Mouse (Mus musculus) NIH3T3 (cell line): ENCODE data around the gene Gmpr2.

Source experiments
- DNase-seq: peaks from one replicate; pipeline ENCODE4 v3.0.0-alpha.2; 2012; ENCODE audit warnings: low read depth

The Gmpr2 gene

DNA sequence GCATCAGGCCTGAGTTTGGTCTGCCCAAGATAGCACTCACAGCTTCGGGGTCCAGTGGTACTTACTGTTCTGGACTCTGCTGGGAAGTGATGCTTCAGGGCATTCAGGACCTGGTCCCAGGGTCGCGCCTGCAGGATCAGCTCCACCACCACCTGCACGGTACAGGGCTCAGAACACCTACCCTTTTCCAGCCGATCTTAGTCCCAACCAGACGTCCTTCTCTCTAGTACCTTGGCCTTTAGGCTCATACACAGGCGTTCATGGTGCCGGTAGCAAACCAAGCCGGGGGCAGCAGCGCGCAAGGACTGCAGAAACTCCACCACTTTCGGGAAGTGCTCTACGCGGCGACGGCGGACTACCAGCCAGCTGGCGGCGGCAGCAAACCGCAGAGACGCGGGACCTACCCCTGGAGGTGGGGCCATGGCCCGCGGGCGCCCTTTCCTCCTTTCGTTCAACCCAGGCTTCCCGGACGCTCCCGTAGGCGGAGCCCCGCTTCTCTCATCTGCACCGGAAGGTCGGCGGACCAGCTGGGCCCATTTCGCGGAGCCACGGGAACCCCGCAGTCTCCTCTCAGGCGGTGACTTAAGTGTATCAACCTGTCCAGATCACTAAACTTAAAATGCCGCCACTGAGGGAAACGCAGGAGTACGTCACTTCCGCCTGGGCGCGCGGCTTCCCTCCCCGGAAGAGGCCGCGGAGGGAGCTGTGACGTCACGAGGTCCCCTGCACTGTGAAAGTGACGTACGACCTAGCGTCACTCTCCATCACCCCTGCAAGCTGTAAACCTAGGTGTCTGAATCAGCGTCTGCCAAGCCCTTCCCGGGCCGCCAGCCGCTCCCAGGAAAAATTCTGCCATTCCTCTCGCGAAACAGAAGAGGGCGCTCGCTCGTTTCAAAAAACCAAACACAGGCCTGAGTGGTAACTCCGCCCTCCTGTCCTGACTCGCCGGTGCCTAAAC is 9.7 kb downstream of the Gmpr2 start, which contains the start of gene Tinf2:
Gene Tinf2 (minus strand): TSS at position 661 of the 958 bp plus-strand sequence.
- peak; percentile 97 for DNase-seq

DNA sequence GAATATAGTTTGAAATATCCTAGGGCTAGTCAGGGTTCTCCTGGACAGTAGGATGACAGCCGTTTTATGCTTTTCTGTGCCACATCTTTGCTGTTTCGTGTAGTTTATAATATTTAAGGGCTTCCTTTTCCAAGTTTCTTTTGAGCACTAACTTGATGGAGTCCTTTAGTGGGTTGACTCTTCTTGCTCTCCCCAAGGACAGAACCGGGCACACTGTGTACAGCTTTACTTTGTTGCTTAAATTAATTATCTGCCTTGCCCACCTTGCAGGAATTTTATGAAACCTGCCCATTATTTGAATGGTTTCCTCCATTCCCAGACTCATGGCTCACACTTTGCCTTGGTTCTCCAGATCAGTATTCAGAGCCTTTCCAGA is 10.4 kb downstream of the Gmpr2 start:
- no peak for DNase-seq

GRCm38 (mm10) chr14:55689433-55689832 is 17.7 kb downstream of the Gmpr2 start:
- no peak for DNase-seq

GRCm38 (mm10) chr14:55697226-55697625 is 25.5 kb downstream of the Gmpr2 start:
- no peak for DNase-seq

GRCm38 (mm10) chr14:55701131-55701530 is 29.4 kb downstream of the Gmpr2 start:
- DNase-seq, result no peak

DNA sequence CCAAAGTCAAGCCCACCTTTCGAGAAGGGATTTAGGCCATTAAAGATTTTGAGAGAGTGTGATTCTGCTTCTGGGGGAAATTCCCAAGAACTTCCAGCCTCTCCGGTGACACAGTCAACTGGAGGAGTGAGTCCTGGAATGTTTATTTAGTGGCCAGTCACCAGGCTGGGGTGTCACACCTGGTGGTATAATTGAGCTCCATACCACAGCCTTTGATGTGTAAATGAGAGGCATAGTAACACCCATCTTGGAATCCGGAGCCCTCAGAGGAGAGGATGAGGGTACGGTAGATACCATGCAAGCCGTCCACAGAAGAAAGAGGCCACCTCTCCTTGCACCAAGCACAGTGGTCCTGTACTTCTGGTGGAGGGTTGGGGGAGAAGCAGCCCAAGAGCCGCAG is 31.0 kb downstream of the Gmpr2 start:
- DNase-seq, result no peak

DNA sequence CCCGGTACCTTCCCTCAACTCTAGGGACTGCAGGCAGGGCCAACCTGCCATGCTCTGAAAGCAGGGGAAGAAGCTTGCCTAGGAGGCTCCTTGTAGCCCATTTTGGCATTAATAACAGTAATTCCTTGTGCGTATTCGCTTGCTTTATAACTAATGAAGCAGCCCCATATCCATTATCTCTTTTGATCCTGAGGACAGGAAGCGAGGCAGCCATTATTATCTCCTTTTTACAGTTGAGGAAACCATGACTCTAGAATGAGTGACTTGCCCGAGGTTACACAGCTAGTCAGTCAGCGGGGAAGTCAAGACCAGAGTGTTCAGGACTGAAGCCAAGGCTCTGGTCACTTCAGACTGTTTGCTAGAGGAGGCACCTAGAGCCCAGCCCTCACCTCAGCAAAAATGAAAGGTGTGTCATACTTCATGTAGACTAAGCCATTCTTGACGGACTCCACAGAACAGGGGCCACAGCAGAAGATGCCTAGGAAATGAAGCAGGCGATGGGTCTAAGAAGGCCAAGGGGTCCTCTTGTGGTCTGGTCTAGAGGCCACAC is 34.4 kb downstream of the Gmpr2 start:
- DNase-seq, result no peak

GRCm38 (mm10) chr14:55707397-55707796 is 35.7 kb downstream of the Gmpr2 start:
- no peak for DNase-seq

DNA sequence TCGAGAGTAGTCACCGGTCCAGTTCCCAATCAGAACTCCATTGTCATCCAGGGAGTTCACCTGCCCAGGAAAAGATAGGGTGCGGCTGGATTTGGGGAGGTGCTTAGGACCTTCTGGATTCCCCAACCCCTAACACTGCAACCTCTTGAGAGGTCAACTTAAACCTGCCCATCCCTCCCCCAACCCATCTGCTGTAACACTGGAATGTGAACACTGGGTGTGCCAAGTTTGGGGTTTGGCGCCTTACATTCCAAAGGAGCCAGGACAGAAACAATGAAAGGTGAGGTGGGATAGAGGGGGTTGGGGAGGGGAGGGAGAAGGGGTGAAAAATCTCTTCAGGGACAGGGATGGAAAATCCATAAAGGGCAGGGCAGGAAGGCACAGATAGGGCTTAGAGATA is 37.8 kb downstream of the Gmpr2 start:
- no peak for DNase-seq

DNA sequence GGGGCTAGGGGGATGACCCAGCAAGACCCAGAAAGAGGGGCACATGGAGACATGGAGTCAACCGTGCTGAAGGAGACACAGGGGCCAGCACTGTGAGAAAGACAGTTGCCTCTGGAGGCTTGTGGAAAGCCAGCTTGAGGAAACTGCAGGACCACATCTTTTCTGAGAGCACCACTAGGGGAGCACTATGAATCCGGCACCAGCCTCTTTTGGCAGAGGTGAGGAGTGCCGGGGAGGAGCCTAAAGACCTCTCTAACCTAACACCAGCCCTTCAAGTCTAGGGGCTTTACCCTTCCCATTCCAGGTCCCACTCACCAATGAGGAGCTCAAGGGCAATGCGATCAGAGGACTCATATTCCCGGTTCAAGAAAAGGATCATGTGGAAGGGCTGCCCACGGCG is 40.0 kb downstream of the Gmpr2 start:
- DNase-seq, result no peak

DNA sequence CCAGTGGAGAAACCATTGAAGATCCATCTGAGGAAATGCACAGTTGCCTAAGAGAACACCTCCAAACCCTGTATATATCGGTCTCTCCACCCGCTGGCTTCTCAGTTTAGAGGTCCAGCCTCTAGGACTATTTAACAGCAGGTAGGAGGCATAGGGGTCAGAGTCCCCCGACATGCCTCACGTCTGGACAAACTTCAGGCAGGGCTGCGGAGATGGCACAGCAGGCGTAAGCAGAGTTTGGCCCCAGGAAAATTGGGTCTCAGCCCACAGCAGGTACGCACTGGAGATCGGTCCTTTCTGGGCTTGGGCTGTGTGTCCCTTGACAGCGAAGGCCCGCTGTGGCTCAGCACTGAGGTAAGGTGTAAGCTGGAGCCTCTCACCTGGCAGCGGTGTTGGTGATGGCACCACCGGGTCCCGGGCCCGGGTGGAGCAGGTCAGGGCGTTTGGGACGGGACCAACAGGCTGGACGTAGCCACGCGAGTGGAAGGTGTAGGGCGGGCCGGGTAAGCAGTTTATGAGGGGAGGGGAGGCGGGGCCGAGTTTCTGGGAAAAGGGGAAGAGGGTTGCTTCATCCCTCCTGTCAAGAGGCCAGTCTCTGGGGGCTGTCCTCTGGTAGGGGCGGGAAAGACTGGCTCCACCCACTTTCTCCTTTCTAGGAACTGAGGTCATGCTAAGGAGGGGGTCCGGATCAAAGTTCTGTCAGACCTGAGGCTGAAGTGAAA is 41.4 kb downstream of the Gmpr2 start:
- no peak for DNase-seq

DNA sequence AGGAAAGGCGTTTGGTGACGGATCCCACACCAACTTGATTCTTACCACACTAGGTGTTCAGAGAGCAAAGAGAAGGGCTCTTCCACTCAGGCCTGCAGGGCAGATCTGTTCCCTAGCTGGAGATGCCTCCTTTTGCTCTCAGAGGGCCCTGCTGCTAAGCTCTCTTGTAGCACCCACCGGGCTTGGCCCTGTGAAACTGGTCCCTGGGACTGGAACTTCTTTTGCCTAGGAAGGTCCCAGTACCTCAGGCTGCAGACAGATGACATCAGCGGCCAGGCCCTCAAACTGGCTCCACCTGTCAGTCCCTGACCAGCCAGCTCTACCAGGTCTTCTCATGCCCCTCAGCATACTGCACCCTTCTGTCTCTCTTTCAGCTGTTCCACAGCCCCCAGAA is 42.0 kb downstream of the Gmpr2 start, which contains the start of gene Tgm1:
Gene Tgm1 (minus strand): TSS at position 198 of the 394 bp plus-strand sequence.
- no peak for DNase-seq

DNA sequence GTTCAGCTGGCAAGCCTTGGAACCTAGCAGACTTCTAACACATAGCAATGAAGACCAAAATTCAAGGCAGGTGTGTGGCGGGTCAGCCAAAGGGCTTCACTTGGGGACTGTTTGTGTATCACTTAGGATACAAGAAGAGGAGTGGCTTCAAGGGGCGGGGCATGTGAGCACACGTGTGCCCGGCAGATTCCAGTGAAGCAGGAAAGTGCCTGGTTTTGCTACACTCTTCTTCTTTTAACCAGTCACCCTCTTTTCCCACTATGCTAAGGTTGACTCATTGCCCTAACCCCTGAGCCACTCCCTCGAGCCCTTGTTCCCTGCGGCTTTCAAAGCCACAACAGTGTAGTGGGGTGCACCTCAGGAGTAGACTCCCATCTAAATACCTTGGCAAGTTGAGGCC is 43.2 kb downstream of the Gmpr2 start:
- DNase-seq, result peak; percentile 37

- DNase-seq, result no peak
These were observed 44.5 kb downstream of the Gmpr2 start for GRCm38 (mm10) chr14:55716271-55716670.

- no peak for DNase-seq
These were observed 45.1 kb downstream of the Gmpr2 start for GRCm38 (mm10) chr14:55716884-55717283.

GRCm38 (mm10) chr14:55719737-55720136 is 48.0 kb downstream of the Gmpr2 start:
- no peak for DNase-seq

DNA sequence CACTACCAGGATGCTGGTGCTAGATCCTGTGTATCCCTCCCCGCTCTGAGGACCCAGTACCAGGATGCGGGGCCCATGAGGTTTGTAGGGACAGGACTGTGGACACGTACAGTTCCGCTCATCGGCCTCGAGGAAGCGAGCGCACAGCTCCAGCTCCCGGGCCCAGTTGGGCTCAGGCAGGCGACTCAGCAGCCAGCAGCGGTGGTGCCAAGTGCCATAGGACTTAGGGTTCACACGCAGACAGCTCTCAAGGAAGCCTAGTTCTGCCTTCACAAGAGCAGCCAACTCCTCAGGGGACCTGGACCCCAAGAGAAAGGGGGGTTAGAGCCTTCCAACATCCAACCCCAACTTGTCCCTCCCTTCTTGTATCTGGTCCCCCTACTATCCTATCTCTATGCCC is 48.9 kb downstream of the Gmpr2 start:
- no peak for DNase-seq

GRCm38 (mm10) chr14:55721076-55721475 is 49.3 kb downstream of the Gmpr2 start:
- DNase-seq, result no peak

DNA sequence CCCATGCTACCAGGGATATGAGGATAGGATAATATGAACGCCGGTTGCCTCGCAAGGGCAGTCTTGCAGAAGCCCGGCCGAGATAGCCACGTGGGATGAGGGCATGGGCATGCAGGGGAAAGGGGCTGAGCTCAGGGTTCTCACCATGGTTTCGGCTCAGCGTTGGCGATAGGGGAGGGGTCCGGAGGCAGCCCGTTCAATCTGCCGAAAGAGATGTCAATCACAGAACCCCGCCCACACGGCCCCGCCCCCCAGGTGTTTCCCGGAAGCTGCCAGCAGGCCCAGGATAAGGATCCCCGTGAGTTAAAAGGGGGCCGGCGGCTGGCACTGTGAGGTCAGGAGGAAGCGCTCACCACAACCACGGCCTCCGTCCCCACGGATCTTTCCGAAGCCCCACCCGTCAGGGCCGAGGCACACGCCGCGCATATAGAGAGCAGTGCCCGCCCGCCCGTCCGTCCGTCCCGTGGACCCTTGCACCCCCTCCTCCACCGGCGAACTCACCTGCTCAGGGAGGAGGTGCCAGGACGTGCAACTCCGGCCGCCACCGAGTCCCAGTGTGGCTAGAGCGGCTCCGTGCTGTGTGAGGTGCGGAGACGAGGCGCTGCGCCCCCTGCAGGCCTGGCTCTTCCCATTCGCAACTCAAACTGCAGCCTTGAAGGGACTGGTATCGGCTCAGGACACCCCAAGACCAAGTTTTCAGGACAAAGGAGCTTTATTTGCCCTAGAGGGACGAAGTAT is 50.1 kb downstream of the Gmpr2 start, which contains the start of gene Rabggta:
Gene Rabggta (minus strand): TSS at position 564 of the 738 bp plus-strand sequence.
- peak; percentile 94 for DNase-seq

DNA sequence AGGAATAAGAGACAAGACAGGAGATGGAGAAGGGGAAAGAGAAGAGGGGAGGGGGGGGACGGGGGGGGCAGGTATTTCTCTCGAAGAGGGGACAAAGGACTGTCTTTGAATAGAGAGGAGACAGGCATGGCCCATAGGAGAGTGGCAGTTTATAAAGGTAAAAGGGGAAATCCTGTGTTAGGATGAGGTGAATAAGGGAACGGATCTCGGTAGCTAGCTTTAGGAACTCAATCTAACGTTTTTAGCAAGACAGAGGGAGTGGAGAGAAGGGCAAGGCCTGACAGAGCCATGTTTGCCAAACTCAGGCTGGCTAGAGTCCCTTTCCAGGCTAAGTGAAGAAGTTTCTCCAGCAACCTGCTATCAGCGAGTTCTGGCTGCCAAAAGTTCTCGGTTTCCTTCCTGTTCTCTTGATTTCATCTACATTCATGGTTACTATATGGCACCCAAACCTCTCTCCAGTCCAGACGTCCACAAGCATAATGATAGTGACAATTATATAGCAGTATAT is 50.8 kb downstream of the Gmpr2 start:
- no peak for DNase-seq

DNA sequence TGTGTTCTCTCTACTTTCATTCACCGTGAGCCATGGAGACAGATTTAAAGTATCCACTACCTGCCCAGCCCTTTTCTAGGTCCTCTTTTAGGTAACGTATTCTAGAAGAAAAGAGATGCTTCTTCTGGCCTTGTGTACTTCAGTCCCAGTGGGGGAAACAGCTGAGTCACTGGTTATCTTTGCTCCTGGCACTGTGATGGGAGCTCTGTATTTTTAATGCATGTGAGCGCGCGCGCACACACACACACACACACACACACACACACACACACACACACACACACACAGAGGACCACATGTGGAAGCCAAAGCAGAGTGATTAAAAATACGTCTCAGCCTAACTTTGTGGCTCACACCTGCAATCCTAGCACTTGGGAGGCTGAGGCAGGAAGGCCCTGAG is 51.7 kb downstream of the Gmpr2 start:
- no peak for DNase-seq

- DNase-seq, result peak; percentile 86
These were observed 52.7 kb downstream of the Gmpr2 start for GRCm38 (mm10) chr14:55724411-55724871.
